Comparison of ENCODE assay signal across 20 mouse cellular contexts in the genomic region with DNA sequence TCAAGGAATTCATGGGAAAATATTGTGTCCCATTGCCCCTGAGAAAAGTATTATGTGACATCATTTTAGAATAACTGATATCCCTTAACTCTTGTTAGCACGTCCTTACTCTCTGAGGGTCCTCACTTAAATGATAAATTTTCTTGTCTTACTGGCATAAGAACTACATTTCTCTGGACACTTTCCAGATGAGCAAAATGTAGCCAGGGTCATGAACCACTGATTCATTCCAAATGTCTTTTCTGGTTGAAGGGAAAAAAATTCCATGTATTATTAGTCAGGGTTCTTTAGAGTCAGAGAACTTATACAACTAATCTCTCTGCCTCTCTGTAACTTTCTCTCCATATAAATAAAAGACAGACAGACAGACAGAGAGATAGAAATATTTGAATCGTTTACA.
"Had no signal": no experiment of that assay in that cellular context is flagged by ENCODE, and none has a peak within 500 bp of the region (broad histone marks: within the 10 kb centered on the region; RNA-seq: fewer than 3 reads in every experiment).

No protein-coding gene starts in this region.

- H3K9ac ChIP-seq: limb, embryonic 12.5 days; liver, embryonic 12.5 days; liver, embryonic 15.5 days; midbrain, embryonic 12.5 days; midbrain, embryonic 15.5 days; neural tube, embryonic 12.5 days; neural tube, embryonic 15.5 days had no signal

- H3K27me3 ChIP-seq: limb, embryonic 12.5 days; liver, embryonic 12.5 days; liver, embryonic 15.5 days; midbrain, embryonic 12.5 days; midbrain, embryonic 15.5 days; neural tube, embryonic 12.5 days; neural tube, embryonic 15.5 days had no signal

- ATAC-seq: liver, embryonic 12.5 days; midbrain, embryonic 15.5 days had no signal

- H3K4me2 ChIP-seq: limb, embryonic 12.5 days; liver, embryonic 12.5 days; liver, embryonic 15.5 days; midbrain, embryonic 12.5 days; midbrain, embryonic 15.5 days; neural tube, embryonic 12.5 days; neural tube, embryonic 15.5 days had no signal

- DNase-seq: kidney, postnatal 10 days; kidney, postnatal 36 days; layer of hippocampus, postnatal 36 days; liver; lung, adult 18-20 months; lung, postnatal 14 days; right cerebral cortex, adult 18-20 months; right cerebral cortex, postnatal 14 days; right cerebral cortex, postnatal 4 days; thymus, postnatal 25 days had no signal

- H3K4me3 ChIP-seq: left cerebral cortex, adult 2 months; limb, embryonic 12.5 days; liver, embryonic 12.5 days; liver, embryonic 15.5 days; midbrain, embryonic 12.5 days; midbrain, embryonic 15.5 days; neural tube, embryonic 12.5 days; neural tube, embryonic 15.5 days had no signal

- H3K9me3 ChIP-seq: limb, embryonic 12.5 days; liver, embryonic 12.5 days; liver, embryonic 15.5 days; midbrain, embryonic 12.5 days; midbrain, embryonic 15.5 days; neural tube, embryonic 12.5 days; neural tube, embryonic 15.5 days had no signal

- H3K4me1 ChIP-seq: limb, embryonic 12.5 days; liver, embryonic 12.5 days; liver, embryonic 15.5 days; midbrain, embryonic 12.5 days; midbrain, embryonic 15.5 days; neural tube, embryonic 12.5 days; neural tube, embryonic 15.5 days had no signal

- H3K36me3 ChIP-seq: limb, embryonic 12.5 days; liver, embryonic 12.5 days; liver, embryonic 15.5 days; midbrain, embryonic 12.5 days; midbrain, embryonic 15.5 days; neural tube, embryonic 12.5 days; neural tube, embryonic 15.5 days had no signal

- H3K27ac ChIP-seq: left cerebral cortex, adult 2 months; limb, embryonic 12.5 days; liver, embryonic 12.5 days; liver, embryonic 15.5 days; macrophage; midbrain, embryonic 12.5 days; midbrain, embryonic 15.5 days; neural tube, embryonic 12.5 days; neural tube, embryonic 15.5 days; stomach, postnatal 0 days had no signal
